Mouse (Mus musculus) embryonic fibroblast, embryonic 13.5 days (primary cell): ENCODE results near the gene Bmp2k.

Source experiments
- CTCF ChIP-seq: IDR thresholded peaks from 2 replicates; pipeline ENCODE4 v1.5.1; 2011; ENCODE audit warnings: mild to moderate bottlenecking, control low read depth, low read length, moderate library complexity, borderline replicate concordance; ENCODE audit not compliant: insufficient read depth
- POLR2A ChIP-seq: IDR thresholded peaks from 2 replicates; pipeline ENCODE4 v1.6.1; 2011; ENCODE audit warnings: low read depth, mild to moderate bottlenecking, control low read depth, low read length, moderate library complexity

GRCm38 (mm10) chr5:97048905-97049304 lies 51.4 kb downstream of the Bmp2k start:
- TF ChIP-seq CTCF: no peak
- no peak for TF ChIP-seq POLR2A
